Mouse (Mus musculus) layer of hippocampus, adult 9-11 months (tissue): ENCODE measurements around the gene Cd2bp2.
"Not testable (repeated sequence)": the region's sequence is repeated elsewhere in the genome, so short reads cannot be mapped to it uniquely, and the experiment has no call there.

Experiments used
- DNase-seq: peaks from one replicate; pipeline ENCODE4 v3.0.0; 2022

The Cd2bp2 gene

GRCm38 (mm10) chr7:127188305-127189276 is 7.3 kb downstream of the Cd2bp2 start:
- DNase-seq = no peak

DNA sequence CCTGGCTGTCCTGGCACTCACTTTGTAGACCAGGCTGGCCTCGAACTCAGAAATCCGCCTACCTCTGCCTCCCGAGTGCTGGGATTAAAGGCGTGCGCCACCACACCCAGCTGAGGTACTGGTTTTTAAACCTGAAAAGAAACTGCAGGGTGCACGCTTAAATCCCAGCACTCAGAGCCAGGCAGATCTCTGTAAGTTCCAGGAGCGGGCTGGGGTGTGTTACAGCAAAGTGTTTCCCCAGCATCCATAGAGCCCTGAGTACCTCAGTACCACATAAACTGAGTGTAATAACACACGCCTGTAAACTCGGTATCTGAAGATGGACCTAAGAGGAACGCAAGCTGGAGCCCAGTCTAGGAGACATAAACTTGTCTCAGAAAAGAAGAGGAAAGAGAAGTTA is 8.5 kb downstream of the Cd2bp2 start:
- no peak for DNase-seq

DNA sequence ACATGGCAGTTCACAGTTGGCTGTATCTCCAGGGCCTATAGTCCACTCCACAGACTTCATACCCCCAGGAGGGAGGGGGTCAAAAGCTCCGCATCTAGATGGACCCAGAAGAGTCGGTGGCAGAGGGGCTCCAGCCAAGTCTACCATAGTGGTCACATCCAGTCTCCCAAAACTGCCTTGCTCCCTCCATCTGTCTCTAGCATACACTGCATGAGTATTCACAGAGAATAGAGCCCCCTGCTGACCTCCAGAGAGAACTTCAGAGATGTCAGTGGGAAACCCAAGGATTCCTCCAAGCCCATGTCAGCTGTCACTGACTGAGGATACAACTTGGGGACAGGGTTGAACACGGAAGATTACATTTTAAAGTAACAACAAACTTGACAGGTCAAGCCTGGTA is 10.2 kb downstream of the Cd2bp2 start:
- no peak for DNase-seq

GRCm38 (mm10) chr7:127184720-127185119 is 11.1 kb downstream of the Cd2bp2 start:
- no peak for DNase-seq

GRCm38 (mm10) chr7:127183828-127184227 is 12.0 kb downstream of the Cd2bp2 start:
- DNase-seq = no peak

DNA sequence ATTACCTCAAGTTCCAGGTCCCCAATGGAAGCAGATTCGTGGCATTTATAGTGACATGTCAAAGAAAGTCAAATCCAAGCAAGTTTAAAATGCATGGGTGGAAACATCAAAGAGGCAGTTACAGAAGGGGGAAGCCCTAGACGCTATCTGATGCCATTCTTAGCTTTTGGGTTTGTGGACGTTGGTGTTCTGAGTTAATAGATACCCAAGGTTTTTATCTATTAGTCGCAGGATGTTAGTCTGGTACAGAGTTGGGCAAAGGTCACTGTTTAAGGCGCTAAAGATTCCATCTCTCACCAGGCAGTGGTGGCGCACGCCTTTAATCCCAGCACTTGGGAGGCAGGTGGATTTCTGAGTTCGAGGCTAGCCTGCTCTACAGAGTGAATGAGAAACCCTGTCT is 12.5 kb downstream of the Cd2bp2 start:
- no peak for DNase-seq

GRCm38 (mm10) chr7:127181724-127182123 is 14.1 kb downstream of the Cd2bp2 start:
- not testable (repeated sequence) for DNase-seq

DNA sequence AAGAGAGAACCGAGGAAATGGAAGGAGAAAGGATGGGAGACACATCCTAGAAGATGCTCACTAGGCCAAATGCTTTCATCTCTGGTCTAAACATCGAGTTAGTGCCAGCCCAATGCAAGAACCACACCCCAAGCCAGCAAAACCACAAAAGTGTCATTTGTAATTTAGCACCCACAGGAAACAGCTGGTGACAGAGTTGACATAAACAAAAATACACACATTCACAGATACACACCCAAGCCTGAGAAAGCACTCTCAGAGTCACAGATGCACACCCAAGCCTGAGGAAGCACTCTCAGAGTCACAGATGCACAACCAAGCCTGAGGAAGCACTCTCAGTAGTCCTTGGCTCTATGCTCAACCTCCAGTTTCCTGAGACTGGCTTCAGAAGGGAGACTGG is 15.1 kb downstream of the Cd2bp2 start:
- no peak for DNase-seq

DNA sequence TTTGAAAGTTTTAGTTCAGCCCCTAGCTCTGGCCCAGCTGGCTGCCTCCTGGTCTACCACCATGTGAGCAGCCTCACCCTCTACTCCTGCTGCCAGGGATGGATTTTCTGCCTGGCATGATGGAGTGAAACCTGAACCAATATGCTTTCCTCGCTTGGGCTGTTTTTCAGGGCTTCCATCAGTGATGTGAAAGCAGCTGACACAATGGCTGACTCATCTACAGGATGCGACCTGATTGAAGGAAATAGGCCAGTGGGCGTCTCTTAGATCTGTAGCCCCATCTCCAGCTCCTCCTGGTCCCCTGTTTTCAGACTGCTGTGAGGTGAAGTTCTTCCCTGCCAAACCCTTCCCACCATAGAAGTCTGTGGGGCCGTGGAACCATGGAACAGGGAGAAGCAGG is 18.9 kb downstream of the Cd2bp2 start:
- DNase-seq = no peak

DNA sequence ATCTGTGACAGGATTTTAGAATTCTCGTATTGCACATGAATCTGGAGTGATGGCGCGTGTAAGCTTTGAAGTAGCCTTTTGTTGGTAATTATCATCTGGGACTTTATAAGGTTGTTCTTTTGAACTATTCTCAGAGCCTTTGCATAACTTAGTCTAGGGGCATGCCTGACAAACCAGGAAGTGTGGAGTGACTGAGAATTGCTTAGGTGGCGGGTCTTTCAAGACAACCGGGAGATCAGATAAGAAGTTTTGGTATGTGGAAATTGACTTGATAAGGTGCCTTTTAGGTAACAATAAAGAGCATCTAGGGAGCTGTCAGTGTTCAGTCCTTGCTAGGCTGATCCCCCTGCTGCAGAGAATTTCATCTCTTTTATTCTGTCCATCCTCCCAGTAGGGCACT is 29.3 kb downstream of the Cd2bp2 start:
- no peak for DNase-seq

GRCm38 (mm10) chr7:127165607-127166493 is 30.0 kb downstream of the Cd2bp2 start:
- no peak for DNase-seq

- DNase-seq = no peak
Observed at GRCm38 (mm10) chr7:127164002-127164401, 31.8 kb downstream of the Cd2bp2 start.

- DNase-seq = no peak
Observed at GRCm38 (mm10) chr7:127162546-127162945, 33.3 kb downstream of the Cd2bp2 start.

GRCm38 (mm10) chr7:127157548-127157947 is 38.3 kb downstream of the Cd2bp2 start:
- no peak for DNase-seq

- no peak for DNase-seq
Observed at GRCm38 (mm10) chr7:127153477-127153876, 42.4 kb downstream of the Cd2bp2 start.

- no peak for DNase-seq
Observed at GRCm38 (mm10) chr7:127152464-127152863, 43.4 kb downstream of the Cd2bp2 start.

DNA sequence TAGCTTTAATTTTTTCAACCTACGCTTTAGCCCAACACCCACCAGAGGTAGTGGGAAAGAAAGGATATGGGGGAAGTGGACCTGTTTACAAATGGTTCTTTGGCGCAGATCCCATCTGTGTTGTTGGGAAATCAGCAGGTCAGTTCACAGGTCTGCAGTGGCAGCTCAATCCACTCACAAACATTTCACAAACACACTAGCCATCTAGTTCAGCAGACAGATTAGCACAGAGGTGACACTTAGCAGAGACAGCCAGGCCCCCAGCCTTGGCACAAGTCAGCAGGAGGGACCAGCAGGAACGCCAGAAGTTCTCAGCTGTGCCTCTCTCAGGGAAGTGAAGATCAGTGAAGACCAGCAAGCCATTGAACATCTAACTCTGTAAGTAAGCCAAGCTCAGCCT is 47.9 kb downstream of the Cd2bp2 start:
- DNase-seq = no peak

DNA sequence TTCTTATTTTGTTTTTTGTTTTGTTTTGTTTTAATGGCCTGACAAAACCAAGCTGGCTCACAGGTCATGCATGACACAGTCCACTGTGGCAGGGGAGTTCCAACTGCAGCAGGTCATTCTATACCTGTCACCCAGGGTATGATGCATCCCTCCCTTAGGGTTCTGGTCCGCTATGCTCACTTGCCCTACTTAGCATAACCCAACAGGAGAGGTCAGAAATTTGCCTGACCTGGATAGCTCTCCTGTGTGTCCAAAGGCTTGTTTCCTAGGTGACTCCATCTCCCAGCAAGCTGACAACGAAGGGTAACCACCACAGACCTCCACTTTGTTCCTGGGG is 49.6 kb downstream of the Cd2bp2 start:
- no peak for DNase-seq

DNA sequence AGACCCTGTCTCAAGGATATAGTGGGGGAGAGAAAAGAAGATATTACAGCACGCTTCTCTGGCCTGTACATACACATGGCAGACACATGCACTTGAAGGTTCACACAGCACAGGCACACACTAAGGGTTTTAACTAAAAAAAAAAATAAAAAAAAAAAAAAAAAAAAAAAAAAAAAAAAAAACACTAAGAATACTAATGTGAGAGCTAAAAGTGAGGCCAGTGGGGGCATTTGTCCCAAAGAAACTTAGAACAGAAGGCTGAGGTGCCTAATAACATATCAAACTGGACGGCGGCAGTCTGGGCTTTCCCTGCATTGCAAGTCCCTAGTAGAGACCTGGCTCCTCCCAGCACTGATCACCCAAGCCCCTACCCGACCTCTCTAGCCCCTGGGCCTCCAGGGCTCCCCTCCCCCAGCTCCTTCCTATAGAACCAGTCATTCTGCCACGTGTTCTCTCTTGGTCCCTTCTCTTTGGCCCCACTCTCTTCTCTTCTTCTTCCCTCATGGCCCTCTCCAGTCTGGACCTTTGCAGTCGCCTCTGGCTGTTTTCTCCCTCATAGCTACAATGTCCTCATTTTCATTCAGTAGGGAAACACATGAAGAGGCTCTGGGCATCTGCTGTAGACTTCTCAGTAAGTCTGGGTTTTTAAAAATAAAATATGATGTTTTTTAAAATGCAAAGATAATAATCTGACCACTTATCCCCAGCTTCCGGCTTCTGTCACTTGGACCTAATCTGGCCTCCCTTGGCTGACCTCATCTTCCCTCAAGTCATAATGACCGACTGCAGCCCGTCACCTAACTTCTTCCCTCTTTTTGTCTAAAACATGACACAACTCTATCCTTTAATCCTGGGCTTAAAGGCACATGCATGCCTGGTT is 50.2 kb downstream of the Cd2bp2 start:
- no peak for DNase-seq

DNA sequence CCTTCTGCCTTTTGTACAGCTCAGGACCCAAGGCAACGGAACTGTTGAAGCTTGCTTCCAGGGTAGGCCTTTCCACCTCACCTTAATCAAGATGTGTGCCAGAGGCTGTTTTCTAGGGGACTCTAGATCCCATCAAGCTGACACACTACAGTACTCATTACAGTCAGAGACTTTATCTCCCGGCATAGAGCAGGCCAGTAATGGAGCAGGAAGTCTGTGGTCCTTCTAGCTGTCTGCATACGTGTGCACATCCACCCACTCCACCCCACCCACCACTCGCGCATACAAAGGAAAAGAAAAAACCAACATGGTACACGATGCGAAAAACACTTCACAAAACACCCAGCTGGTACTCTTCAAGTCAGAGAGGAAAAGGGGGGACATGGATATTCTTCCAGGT is 51.4 kb downstream of the Cd2bp2 start:
- no peak for DNase-seq

GRCm38 (mm10) chr7:127142666-127143065 is 53.2 kb downstream of the Cd2bp2 start:
- no peak for DNase-seq

- no peak for DNase-seq
Observed at GRCm38 (mm10) chr7:127142214-127142613, 53.6 kb downstream of the Cd2bp2 start.
